Mouse (Mus musculus) small intestine, adult 10 weeks (tissue): ENCODE results near the gene Smpdl3a. TPM values are rescaled to one million over a fixed set of nuclear protein-coding genes. Genes with fewer than 3 reads are reported as not detected.

Experiments
- polyA plus RNA-seq: library from polyadenylated mRNA; stranded (reverse); fragments of 350-450 nt; fragmentation: Illumina TruSeq; extraction: RNeasy Lipid Tissue Mini Kit (QIAGEN cat#74804); gene quantifications from one replicate; pipeline ENCODE4 v1.2.3, GENCODE M21; 2014; ENCODE audit warnings: low replicate concordance

The Smpdl3a gene
- polyA plus RNA-seq: 292 TPM

DNA sequence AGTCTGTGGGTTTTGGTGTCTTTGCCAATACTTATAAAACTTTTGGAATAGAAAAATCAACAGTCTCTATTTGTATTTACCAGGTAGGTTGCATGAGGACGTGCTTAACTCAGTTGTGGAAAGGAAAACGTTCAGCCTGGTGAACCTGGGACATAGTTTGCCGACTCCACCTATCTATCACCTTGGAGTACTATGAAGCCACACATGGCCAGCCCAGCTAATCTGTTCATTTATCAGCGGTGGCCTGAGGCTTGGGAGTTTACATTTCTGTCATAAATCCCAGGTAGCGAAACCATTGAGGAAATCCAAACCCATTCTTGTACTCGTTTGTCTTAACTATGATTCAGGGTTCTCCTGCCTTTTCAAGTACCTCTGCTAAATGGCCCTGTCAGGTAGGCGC, at the start of gene Smpdl3a:
TSS of gene Smpdl3a (plus strand) at position 318 of the 400 bp plus-strand sequence.

DNA sequence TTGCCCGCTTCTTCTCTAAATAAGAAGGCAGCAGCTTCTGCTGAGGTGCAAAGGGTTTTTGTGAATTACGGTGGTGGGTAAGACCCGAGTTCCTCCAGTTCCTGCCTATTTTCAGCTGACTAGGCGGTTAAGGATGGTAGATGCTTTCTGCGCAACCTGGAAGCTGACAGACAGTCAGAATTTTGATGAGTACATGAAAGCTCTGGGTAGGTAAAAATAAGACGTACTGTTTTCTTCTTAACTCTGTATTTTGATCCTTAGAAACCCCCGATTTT, 9.3 kb upstream of the Smpdl3a start, which contains the start of gene Fabp7:
TSS of gene Fabp7 (plus strand) at position 6 of the 275 bp plus-strand sequence.

Other genes starting within 250 kb of the Smpdl3a start
- gene Pkib, start 162.4 kb upstream of the Smpdl3a start, polyA plus RNA-seq: 6.5 TPM
- gene Fabp7, start 9.5 kb upstream of the Smpdl3a start, polyA plus RNA-seq: 3.2 TPM